Mouse (Mus musculus) erythroblast, embryonic 14.5 days (primary cell): ENCODE results near the gene Selenop. TPM values are rescaled to one million over a fixed set of nuclear protein-coding genes. Genes with fewer than 3 reads are reported as not detected.

Experiments
- H3K27me3 ChIP-seq: 2 replicates; pipeline ENCODE4 v1.6.1; 2012; ENCODE audit warnings: inconsistent platforms; ENCODE audit not compliant: control insufficient read depth
- H3K36me3 ChIP-seq: 2 replicates; pipeline ENCODE4 v1.6.1; 2012; ENCODE audit warnings: mild to moderate bottlenecking, inconsistent platforms; ENCODE audit not compliant: control insufficient read depth
- H3K4me1 ChIP-seq: 2 replicates; pipeline ENCODE4 v1.6.1; 2012; ENCODE audit warnings: inconsistent platforms; ENCODE audit not compliant: control insufficient read depth
- H3K4me3 ChIP-seq: replicated peaks from 2 replicates; pipeline ENCODE3; 2012; ENCODE audit warnings: moderate library complexity, mild to moderate bottlenecking, inconsistent platforms
- H3K9me3 ChIP-seq: 2 replicates; pipeline ENCODE4 v1.6.1; 2012; ENCODE audit warnings: low read length, inconsistent platforms, mixed read lengths; ENCODE audit not compliant: control insufficient read depth
- GATA1 ChIP-seq: IDR thresholded peaks from 2 replicates; pipeline ENCODE4 v1.6.1; 2012; ENCODE audit warnings: low read length, inconsistent platforms, mixed read lengths
- TAL1 ChIP-seq: IDR thresholded peaks from 3 replicates; pipeline ENCODE4 v1.6.1; 2012; ENCODE audit warnings: low read length, inconsistent platforms, mixed read lengths
- polyA plus RNA-seq: library from polyadenylated mRNA; stranded (reverse); fragments of >175 nt; gene quantifications from 2 replicates; pipeline ENCODE4 v1.2.3, GENCODE M21; 2012

The Selenop gene
- polyA plus RNA-seq, 1 experiment, result 0.26 TPM

GRCm38 (mm10) chr15:3286032-3286431 lies 17.7 kb downstream of the Selenop start:
- Histone ChIP-seq H3K9me3 (no peaks in the 10 kb centered on the region), H3K27me3 (no peaks in the 10 kb centered on the region), H3K36me3 (no peaks in the 10 kb centered on the region; the same call in 1 of the 2 replicates), H3K4me1 (no peaks in the 10 kb centered on the region), H3K4me3 (no peak overlapping the region)
- TF ChIP-seq TAL1, result no peak
- no peak for TF ChIP-seq GATA1

GRCm38 (mm10) chr15:3290435-3290834 lies 22.1 kb downstream of the Selenop start:
- Histone ChIP-seq H3K9me3 (no peaks in the 10 kb centered on the region), H3K27me3 (no peaks in the 10 kb centered on the region), H3K4me1 (no peaks in the 10 kb centered on the region), H3K4me3 (no peak overlapping the region), H3K36me3 (no peaks in the 10 kb centered on the region; the same call in 1 of the 2 replicates)
- TF ChIP-seq TAL1 (no peak), GATA1 (no peak)

- H3K9me3 ChIP-seq, result no peaks in the 10 kb centered on the region
- TF ChIP-seq TAL1 (no peak), GATA1 (no peak)
- H3K36me3 ChIP-seq, result no peaks in the 10 kb centered on the region; the same call in 1 of the 2 replicates
- H3K4me3 ChIP-seq, result no peak overlapping the region
- H3K27me3 ChIP-seq, result no peaks in the 10 kb centered on the region
- H3K4me1 ChIP-seq, result no peaks in the 10 kb centered on the region
Observed at GRCm38 (mm10) chr15:3293477-3293876, 25.1 kb downstream of the Selenop start.

- Histone ChIP-seq H3K36me3 (no peaks in the 10 kb centered on the region), H3K9me3 (no peaks in the 10 kb centered on the region), H3K4me1 (no peaks in the 10 kb centered on the region), H3K4me3 (no peak overlapping the region), H3K27me3 (no peaks in the 10 kb centered on the region)
- no peak for TF ChIP-seq TAL1
- no peak for TF ChIP-seq GATA1
Observed at GRCm38 (mm10) chr15:3295986-3296385, 27.6 kb downstream of the Selenop start.

GRCm38 (mm10) chr15:3297615-3298014 lies 29.3 kb downstream of the Selenop start:
- Histone ChIP-seq H3K4me3 (no peak overlapping the region), H3K27me3 (no peaks in the 10 kb centered on the region), H3K36me3 (no peaks in the 10 kb centered on the region), H3K9me3 (no peaks in the 10 kb centered on the region), H3K4me1 (no peaks in the 10 kb centered on the region)
- no peak for TF ChIP-seq TAL1
- TF ChIP-seq GATA1, result no peak

GRCm38 (mm10) chr15:3300361-3301100 lies 32.2 kb downstream of the Selenop start:
- H3K4me1 ChIP-seq, result no peaks in the 10 kb centered on the region
- no peaks in the 10 kb centered on the region for H3K27me3 ChIP-seq
- no peaks in the 10 kb centered on the region for H3K9me3 ChIP-seq
- TF ChIP-seq TAL1 (no peak), GATA1 (no peak)
- H3K4me3 ChIP-seq, result no peak overlapping the region
- H3K36me3 ChIP-seq, result no peaks in the 10 kb centered on the region

- Histone ChIP-seq H3K9me3 (no peaks in the 10 kb centered on the region), H3K36me3 (no peaks in the 10 kb centered on the region), H3K27me3 (no peaks in the 10 kb centered on the region), H3K4me1 (no peaks in the 10 kb centered on the region), H3K4me3 (no peak within 1 kb of the TSS)
- TF ChIP-seq GATA1 (no peak), TAL1 (no peak)
Observed at GRCm38 (mm10) chr15:3303426-3303825, 35.1 kb downstream of the Selenop start, which contains the start of gene Ccdc152. Gene Ccdc152 (minus strand): TSS chr15:3303526.

- TF ChIP-seq GATA1 (no peak), TAL1 (no peak)
Observed at GRCm38 (mm10) chr15:3309856-3310255, 41.5 kb downstream of the Selenop start.

GRCm38 (mm10) chr15:3312937-3313336 lies 44.6 kb downstream of the Selenop start:
- H3K36me3 ChIP-seq, result no peaks in the 10 kb centered on the region
- H3K9me3 ChIP-seq, result no peaks in the 10 kb centered on the region
- H3K27me3 ChIP-seq, result no peaks in the 10 kb centered on the region
- H3K4me3 ChIP-seq, result no peak overlapping the region
- no peaks in the 10 kb centered on the region for H3K4me1 ChIP-seq
- no peak for TF ChIP-seq GATA1
- TF ChIP-seq TAL1, result no peak

More at GRCm38 (mm10) chr15:3309856-3310255, 41.5 kb downstream of the Selenop start:
- no peaks in the 10 kb centered on the region for H3K4me1 ChIP-seq
- H3K27me3 ChIP-seq, result no peaks in the 10 kb centered on the region
- no peak overlapping the region for H3K4me3 ChIP-seq
- H3K9me3 ChIP-seq, result no peaks in the 10 kb centered on the region
- H3K36me3 ChIP-seq, result no peaks in the 10 kb centered on the region

GRCm38 (mm10) chr15:3316617-3317016 lies 48.3 kb downstream of the Selenop start:
- Histone ChIP-seq H3K4me1 (no peaks in the 10 kb centered on the region), H3K27me3 (no peaks in the 10 kb centered on the region), H3K4me3 (no peak overlapping the region), H3K36me3 (no peaks in the 10 kb centered on the region; the same call in 1 of the 2 replicates), H3K9me3 (peaks cover 3% of the 10 kb centered on the region; the same call in 1 of the 2 replicates)
- TF ChIP-seq GATA1, result no peak
- TF ChIP-seq TAL1, result no peak
